Mouse (Mus musculus): ENCODE measurements around the gene Onecut1. TPM values are rescaled to one million over a fixed set of nuclear protein-coding genes. Genes with fewer than 3 reads are reported as not detected.

Onecut1 gene
- total RNA-seq (2021) (not detected), polyA plus RNA-seq (2012; rRNA removed) (not detected in 2 replicates)
- long read RNA-seq = 0 reads

GRCm38 (mm10) chr9:74861561-74861980, at the start of gene Onecut1:
TSS of gene Onecut1 (plus strand) at chr9:74861921.
- peak; percentile 23 to 47 for DNase-seq

GRCm38 (mm10) chr9:74819736-74820511, 41.8 kb upstream of the Onecut1 start:
- no peaks in the 10 kb centered on the region for H3K4me1 ChIP-seq (ENCODE audit: control insufficient read depth, insufficient read depth, low read length)
- no peak overlapping the region for H3K9ac ChIP-seq (ENCODE audit: low read depth, low read length)
- intact Hi-C loops (cut with DNase I) = no loop called here
- H3K27me3 ChIP-seq (ENCODE audit: control insufficient read depth, insufficient read depth, low read length) = peaks cover 3% of the 10 kb centered on the region
- H3K79me2 ChIP-seq (replicated peaks; ENCODE audit: control insufficient read depth, insufficient read depth, low read length) = no peaks in the 10 kb centered on the region
- H3K36me3 ChIP-seq (ENCODE audit: control insufficient read depth, insufficient read depth, low read length) = no peaks in the 10 kb centered on the region
- H3K4me3 ChIP-seq = no peak overlapping the region
- 48% methylated on average over 19 of the region's 19 CpGs for WGBS
- DNase-seq = no peak
- no peak overlapping the region for H3K27ac ChIP-seq
- TF ChIP-seq CTCF (IDR thresholded peaks at IDR 0.05) (no peak), POLR2A (IDR thresholded peaks at IDR 0.05; ENCODE audit: insufficient read depth, low read depth, low read length) (no peak), EP300 (IDR thresholded peaks at IDR 0.05; ENCODE audit: insufficient read depth, low read depth, low read length) (no peak)

More at GRCm38 (mm10) chr9:74861561-74861980, at the start of gene Onecut1:
- no peaks in the 10 kb centered on the region for H3K79me2 ChIP-seq (replicated peaks; ENCODE audit: control insufficient read depth, insufficient read depth, low read length)
- no peak within 1 kb of the TSS for H3K27ac ChIP-seq
- under 1% methylated on average over 44 of the region's 45 CpGs for WGBS
- H3K36me3 ChIP-seq (ENCODE audit: control insufficient read depth, insufficient read depth, low read length) = no peaks in the 10 kb centered on the region
- intact Hi-C loops (cut with DNase I) = no loop called here
- peaks cover 45% of the 10 kb centered on the region for H3K27me3 ChIP-seq (ENCODE audit: control insufficient read depth, insufficient read depth, low read length)
- H3K4me1 ChIP-seq (ENCODE audit: control insufficient read depth, insufficient read depth, low read length) = peaks cover 1% of the 10 kb centered on the region; the same call in 1 of the 2 replicates
- TF ChIP-seq EP300 (IDR thresholded peaks at IDR 0.05; ENCODE audit: insufficient read depth, low read depth, low read length) (no peak), POLR2A (IDR thresholded peaks at IDR 0.05; ENCODE audit: insufficient read depth, low read depth, low read length) (no peak), CTCF (IDR thresholded peaks at IDR 0.05) (no peak)
- 0 out of 2 replicates have a peak within 1 kb of the TSS, but pooled peaks have one; percentile 18 for H3K9ac ChIP-seq (ENCODE audit: low read depth, low read length)
- H3K4me3 ChIP-seq = peak within 1 kb of the TSS; percentile 35; the same call in 1 of the 2 replicates

- no peaks in the 10 kb centered on the region for H3K79me2 ChIP-seq (replicated peaks; ENCODE audit: control insufficient read depth, insufficient read depth, low read length)
- DNase-seq = no peak
- H3K36me3 ChIP-seq (ENCODE audit: control insufficient read depth, insufficient read depth, low read length) = no peaks in the 10 kb centered on the region
- WGBS = 69% methylated on average over 2 of the region's 2 CpGs
- H3K27me3 ChIP-seq (ENCODE audit: control insufficient read depth, insufficient read depth, low read length) = no peaks in the 10 kb centered on the region
- intact Hi-C loops (cut with DNase I) = no loop called here
- H3K4me1 ChIP-seq (ENCODE audit: control insufficient read depth, insufficient read depth, low read length) = no peaks in the 10 kb centered on the region
- no peak for TF ChIP-seq CTCF (IDR thresholded peaks at IDR 0.05)
- TF ChIP-seq EP300 (IDR thresholded peaks at IDR 0.05; ENCODE audit: insufficient read depth, low read depth, low read length) = no peak
- TF ChIP-seq POLR2A (IDR thresholded peaks at IDR 0.05; ENCODE audit: insufficient read depth, low read depth, low read length) = no peak
- no peak overlapping the region for H3K9ac ChIP-seq (ENCODE audit: low read depth, low read length)
- no peak overlapping the region for H3K27ac ChIP-seq
- no peak overlapping the region for H3K4me3 ChIP-seq
Observed at GRCm38 (mm10) chr9:74825102-74825501, 36.6 kb upstream of the Onecut1 start.

DNA sequence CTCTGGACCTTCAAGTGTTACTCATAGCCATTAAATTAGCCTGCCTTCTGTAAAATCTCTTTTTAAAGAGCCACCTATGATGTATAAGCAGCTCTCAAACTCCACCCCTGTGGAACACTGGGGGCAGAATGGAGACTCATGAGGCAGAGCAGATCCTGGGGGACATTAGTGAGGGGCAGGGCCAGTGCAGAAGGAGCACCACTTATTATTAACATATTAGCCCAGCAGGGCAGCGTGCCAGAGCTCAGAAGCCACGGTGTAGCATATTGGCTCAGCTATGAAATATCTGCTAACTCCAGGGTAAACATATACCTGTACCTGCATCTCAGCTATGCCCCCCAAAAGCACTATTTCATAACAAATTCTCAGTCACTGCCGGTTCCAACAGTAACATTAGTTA, 32.5 kb upstream of the Onecut1 start:
- intact Hi-C loops (cut with DNase I) = no loop called here
- H3K4me3 ChIP-seq = no peak overlapping the region
- H3K36me3 ChIP-seq (ENCODE audit: control insufficient read depth, insufficient read depth, low read length) = no peaks in the 10 kb centered on the region
- H3K27ac ChIP-seq = no peak overlapping the region
- 0 out of 2 replicates have a peak, but pooled peaks cover 2% of the 10 kb centered on the region for H3K27me3 ChIP-seq (ENCODE audit: control insufficient read depth, insufficient read depth, low read length)
- H3K79me2 ChIP-seq (replicated peaks; ENCODE audit: control insufficient read depth, insufficient read depth, low read length) = no peaks in the 10 kb centered on the region
- no peak for DNase-seq
- TF ChIP-seq CTCF (IDR thresholded peaks at IDR 0.05) (no peak), EP300 (IDR thresholded peaks at IDR 0.05; ENCODE audit: insufficient read depth, low read depth, low read length) (no peak), POLR2A (IDR thresholded peaks at IDR 0.05; ENCODE audit: insufficient read depth, low read depth, low read length) (no peak)
- WGBS = 48% methylated on average over 3 of the region's 3 CpGs
- H3K9ac ChIP-seq (ENCODE audit: low read depth, low read length) = no peak overlapping the region
- no peaks in the 10 kb centered on the region for H3K4me1 ChIP-seq (ENCODE audit: control insufficient read depth, insufficient read depth, low read length)

DNA sequence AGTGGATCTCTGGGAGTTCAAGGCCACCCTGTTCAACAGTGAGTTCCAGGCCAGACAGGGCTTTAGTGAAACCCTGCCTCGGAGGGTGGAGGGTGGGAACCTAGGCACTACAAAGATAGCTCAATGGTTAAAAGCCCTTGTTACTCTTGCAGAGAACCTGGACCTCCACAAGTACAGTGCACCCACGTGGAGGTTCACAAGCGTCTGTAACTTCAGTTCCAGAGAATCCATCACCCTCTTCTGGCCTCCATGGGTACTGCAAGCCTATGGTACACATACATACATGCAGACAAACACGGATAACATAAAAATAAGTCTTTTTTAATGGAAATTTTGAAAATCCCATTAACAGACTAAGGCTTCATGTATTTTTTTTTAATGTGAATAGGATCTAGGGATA, 18.8 kb upstream of the Onecut1 start:
- TF ChIP-seq EP300 (IDR thresholded peaks at IDR 0.05; ENCODE audit: insufficient read depth, low read depth, low read length) = no peak
- TF ChIP-seq CTCF (IDR thresholded peaks at IDR 0.05) = 0 out of 2 replicates have a peak, but pooled peaks have one; percentile 8
- TF ChIP-seq POLR2A (IDR thresholded peaks at IDR 0.05; ENCODE audit: insufficient read depth, low read depth, low read length) = no peak
- no peak overlapping the region for H3K9ac ChIP-seq (ENCODE audit: low read depth, low read length)
- peaks cover 4% of the 10 kb centered on the region; the same call in 1 of the 2 replicates for H3K27me3 ChIP-seq (ENCODE audit: control insufficient read depth, insufficient read depth, low read length)
- H3K4me1 ChIP-seq (ENCODE audit: control insufficient read depth, insufficient read depth, low read length) = no peaks in the 10 kb centered on the region
- WGBS = 76% methylated on average over 4 of the region's 4 CpGs
- intact Hi-C loops (cut with DNase I) = no loop called here
- no peak for DNase-seq
- H3K36me3 ChIP-seq (ENCODE audit: control insufficient read depth, insufficient read depth, low read length) = no peaks in the 10 kb centered on the region
- no peaks in the 10 kb centered on the region for H3K79me2 ChIP-seq (replicated peaks; ENCODE audit: control insufficient read depth, insufficient read depth, low read length)
- no peak overlapping the region for H3K27ac ChIP-seq
- no peak overlapping the region for H3K4me3 ChIP-seq

Data from heart, adult 2 months (tissue).